Mouse (Mus musculus) forebrain, postnatal 0 days (tissue): ENCODE data around the gene Dgat2. TPM values are rescaled to one million over a fixed set of nuclear protein-coding genes. Genes with fewer than 3 reads are reported as not detected.
A peak's percentile ranks its signal among the peaks of the same experiment; 100 is the strongest.

ENCODE experiments used
- ATAC-seq: fragments of 200-750 bp; cut with Nextera tagmentation; 2 replicates; pipeline ENCODE4 v1.8.0; 2017; ENCODE audit warnings: mild to moderate bottlenecking, moderate library complexity
- DNase-seq: peaks from one replicate; pipeline ENCODE4 v3.0.0-alpha.2; 2015
- H3K27ac ChIP-seq: fragments of 300-500 bp; sonication (generic); 2 replicates; pipeline ENCODE4 v1.5.1; 2014; ENCODE audit warnings: low read depth, mild to moderate bottlenecking, antibody characterized with exemption, low read length, moderate library complexity, mixed read lengths
- H3K27me3 ChIP-seq: fragments of 300-500 bp; sonication (generic); 2 replicates; pipeline ENCODE4 v1.6.1; 2014; ENCODE audit warnings: mild to moderate bottlenecking, low read length, mixed read lengths; ENCODE audit not compliant: insufficient read depth
- H3K36me3 ChIP-seq: fragments of 300-500 bp; sonication (generic); 2 replicates; pipeline ENCODE4 v1.6.1; 2014; ENCODE audit warnings: mild to moderate bottlenecking, moderate library complexity; ENCODE audit not compliant: insufficient read depth
- H3K4me1 ChIP-seq: fragments of 300-500 bp; sonication (generic); 2 replicates; pipeline ENCODE4 v1.6.1; 2014; ENCODE audit warnings: antibody characterized with exemption; ENCODE audit not compliant: insufficient read depth
- H3K4me2 ChIP-seq: fragments of 300-500 bp; sonication (generic); 2 replicates; pipeline ENCODE4 v1.6.1; 2014; ENCODE audit warnings: low read depth, mild to moderate bottlenecking, moderate library complexity
- H3K4me3 ChIP-seq: fragments of 300-500 bp; sonication (generic); 2 replicates; pipeline ENCODE4 v1.5.1; 2014; ENCODE audit warnings: low read depth, low read length, mixed read lengths
- H3K9ac ChIP-seq: fragments of 300-500 bp; sonication (generic); 2 replicates; pipeline ENCODE4 v1.6.1; 2014; ENCODE audit warnings: mild to moderate bottlenecking
- H3K9me3 ChIP-seq: fragments of 300-500 bp; sonication (generic); 2 replicates; pipeline ENCODE4 v1.6.1; 2016; ENCODE audit warnings: low read length
- CTCF ChIP-seq: sonication (generic); IDR thresholded peaks from 2 replicates; pipeline ENCODE4 v1.5.1; 2016; ENCODE audit warnings: antibody characterized with exemption, control low read depth, low read depth
- WGBS: fragments of 180-500 bp; shearing (Covaris S2); extraction: QIAGEN DNeasy Blood & Tissue Kit; methylation state at CpG from one replicate; pipeline ENCODE4 v1.1.7; 2014; 5-methylcytosine and 5-hydroxymethylcytosine counted together
- polyA plus RNA-seq: library from polyadenylated mRNA; unstranded; fragments of >200 nt; fragmentation: Nextera tagmentation; extraction: Ambion mirVana; gene quantifications from 2 replicates; pipeline ENCODE4 v1.2.1, GENCODE M21; 2015
- total RNA-seq: library from RNA; depleted of rRNA; stranded (reverse); fragments of >200 nt; gene quantifications from 2 replicates; pipeline ENCODE4 v1.2.3, GENCODE M21; 2014

Dgat2 gene
- total and polyA plus RNA-seq, 2 experiments from 2014 or later = 41.3 TPM

- H3K27me3 ChIP-seq = no peaks in the 10 kb centered on the region
- H3K36me3 ChIP-seq = no peaks in the 10 kb centered on the region
- ATAC-seq = no peak
Measured at GRCm38 (mm10) chr7:99193926-99194325, 11.4 kb upstream of the Dgat2 start.

GRCm38 (mm10) chr7:99191411-99191810 is 8.9 kb upstream of the Dgat2 start:
- Histone ChIP-seq H3K9ac (no peak overlapping the region), H3K36me3 (no peaks in the 10 kb centered on the region), H3K4me1 (no peaks in the 10 kb centered on the region), H3K27me3 (no peaks in the 10 kb centered on the region), H3K4me3 (no peak overlapping the region), H3K4me2 (no peak overlapping the region), H3K27ac (no peak overlapping the region), H3K9me3 (no peaks in the 10 kb centered on the region)
- TF ChIP-seq CTCF = no peak
- ATAC-seq = no peak
- no peak for DNase-seq

More at GRCm38 (mm10) chr7:99193926-99194325, 11.4 kb upstream of the Dgat2 start:
- no peak overlapping the region for H3K27ac ChIP-seq
- no peak for TF ChIP-seq CTCF
- no peaks in the 10 kb centered on the region for H3K4me1 ChIP-seq
- no peak overlapping the region for H3K4me3 ChIP-seq
- H3K9me3 ChIP-seq = no peaks in the 10 kb centered on the region
- no peak overlapping the region for H3K9ac ChIP-seq
- WGBS = 91% methylated on average over 4 of the region's 4 CpGs
- no peak overlapping the region for H3K4me2 ChIP-seq
- DNase-seq = no peak

DNA sequence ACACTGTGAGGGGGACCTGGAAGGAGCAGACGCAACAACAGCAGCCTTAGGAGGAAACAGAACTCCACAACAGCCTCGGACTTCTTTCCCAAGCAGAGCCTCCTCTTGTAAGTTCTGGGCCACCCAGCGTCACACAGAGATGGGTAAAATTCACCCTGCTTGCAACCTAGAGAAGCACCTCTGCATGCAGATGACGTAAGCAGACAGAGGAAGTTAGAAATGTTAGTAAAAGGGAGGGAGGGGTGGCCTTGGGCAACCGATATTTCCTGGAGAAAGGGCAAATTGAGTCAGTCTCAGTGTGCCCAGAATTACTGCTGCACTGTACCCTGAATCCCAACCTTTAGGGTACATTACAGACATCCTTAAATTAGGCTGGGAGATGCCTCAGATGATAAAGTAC is 7.4 kb upstream of the Dgat2 start:
- no peak overlapping the region for H3K9ac ChIP-seq
- H3K4me1 ChIP-seq = no peaks in the 10 kb centered on the region
- no peak for DNase-seq
- no peaks in the 10 kb centered on the region for H3K9me3 ChIP-seq
- no peak overlapping the region for H3K4me3 ChIP-seq
- H3K4me2 ChIP-seq = no peak overlapping the region
- no peak for TF ChIP-seq CTCF
- ATAC-seq = no peak
- whole genome bisulfite sequencing = 87% methylated on average over 5 of the region's 5 CpGs
- H3K36me3 ChIP-seq = no peaks in the 10 kb centered on the region
- no peaks in the 10 kb centered on the region for H3K27me3 ChIP-seq
- H3K27ac ChIP-seq = no peak overlapping the region

DNA sequence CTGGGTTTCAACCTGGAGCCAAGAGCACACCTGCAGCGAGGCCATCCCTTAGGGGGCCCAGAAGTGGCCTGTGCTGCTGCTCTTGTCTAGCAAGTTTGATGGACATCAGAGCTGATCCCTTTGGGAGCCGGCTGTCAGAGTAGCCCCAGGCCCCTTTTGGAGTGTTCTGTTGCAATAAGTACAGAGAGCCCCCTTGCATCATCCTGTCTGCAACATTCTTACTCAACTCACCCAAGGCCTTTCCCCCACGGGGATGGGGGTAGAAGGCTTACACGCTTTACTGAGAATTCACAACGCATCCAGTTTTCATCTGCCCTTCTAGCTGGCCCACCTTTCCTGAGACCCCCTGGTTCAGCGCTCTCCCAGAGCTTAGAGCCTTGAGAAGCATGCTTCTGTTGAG is 6.1 kb upstream of the Dgat2 start:
- Histone ChIP-seq H3K4me2 (no peak overlapping the region), H3K9ac (no peak overlapping the region), H3K36me3 (no peaks in the 10 kb centered on the region), H3K4me1 (no peaks in the 10 kb centered on the region), H3K9me3 (no peaks in the 10 kb centered on the region), H3K4me3 (no peak overlapping the region), H3K27me3 (no peaks in the 10 kb centered on the region), H3K27ac (no peak overlapping the region)
- ATAC-seq (no peak), DNase-seq (no peak)
- WGBS = 85% methylated on average over 6 of the region's 6 CpGs
- no peak for TF ChIP-seq CTCF

DNA sequence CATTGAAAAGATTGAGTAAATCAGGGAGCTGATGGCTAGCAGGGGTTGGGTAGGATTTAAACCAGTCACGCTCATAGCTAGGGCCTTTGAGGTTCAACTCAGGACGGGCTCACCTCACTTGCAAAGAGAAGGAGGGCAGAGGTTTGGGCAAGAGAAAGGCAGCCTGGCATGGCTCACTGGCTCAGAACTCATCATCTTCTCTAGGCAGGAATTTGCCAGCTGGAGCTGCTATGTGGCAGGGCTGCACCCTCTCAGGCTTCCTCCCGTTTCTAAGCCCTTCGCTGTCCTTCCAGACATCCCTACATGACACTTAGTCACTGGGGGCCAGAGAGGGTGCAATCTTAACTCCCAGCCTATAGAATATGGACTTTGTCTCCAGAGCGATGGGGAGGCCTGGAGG is 4.9 kb upstream of the Dgat2 start:
- Histone ChIP-seq H3K27ac (no peak overlapping the region), H3K36me3 (no peaks in the 10 kb centered on the region), H3K9me3 (no peaks in the 10 kb centered on the region), H3K4me1 (no peaks in the 10 kb centered on the region), H3K9ac (no peak overlapping the region), H3K4me3 (no peak overlapping the region), H3K4me2 (no peak overlapping the region), H3K27me3 (no peaks in the 10 kb centered on the region)
- ATAC-seq (no peak), DNase-seq (no peak)
- TF ChIP-seq CTCF = no peak
- WGBS = 85% methylated on average over 5 of the region's 5 CpGs

- no peak for TF ChIP-seq CTCF
- WGBS = 92% methylated on average over 3 of the region's 3 CpGs
Measured at GRCm38 (mm10) chr7:99185405-99185804, 2.9 kb upstream of the Dgat2 start.

DNA sequence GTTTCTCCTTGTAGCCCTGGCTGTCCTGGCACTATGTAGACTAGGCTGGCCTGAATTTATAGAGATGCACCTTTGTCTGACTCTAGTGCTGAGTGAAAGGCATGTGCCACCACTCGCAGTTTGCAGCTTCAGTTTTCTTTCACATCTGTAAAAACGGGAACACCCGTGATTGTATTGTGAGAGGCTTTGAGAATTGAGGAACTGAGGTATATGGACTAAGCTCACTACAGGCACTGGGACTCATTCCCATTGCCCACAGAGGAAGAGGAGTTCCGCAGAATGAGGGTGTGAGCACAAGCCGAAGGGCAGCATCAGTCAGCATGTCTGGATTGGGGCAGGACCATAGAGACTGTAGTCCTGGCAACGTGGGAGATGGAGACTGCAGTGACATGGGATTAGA is 1.2 kb upstream of the Dgat2 start:
- TF ChIP-seq CTCF = no peak
- Histone ChIP-seq H3K27ac (no peak overlapping the region), H3K27me3 (no peaks in the 10 kb centered on the region), H3K4me3 (no peak overlapping the region), H3K9me3 (no peaks in the 10 kb centered on the region), H3K4me2 (0 out of 2 replicates have a peak overlapping the region, but pooled peaks have one; percentile 83), H3K9ac (no peak overlapping the region), H3K4me1 (no peaks in the 10 kb centered on the region), H3K36me3 (no peaks in the 10 kb centered on the region)
- 67% methylated on average over 6 of the region's 6 CpGs for WGBS
- ATAC-seq (no peak), DNase-seq (no peak)

More at GRCm38 (mm10) chr7:99185405-99185804, 2.9 kb upstream of the Dgat2 start:
- no peak overlapping the region for H3K27ac ChIP-seq
- H3K27me3 ChIP-seq = no peaks in the 10 kb centered on the region
- DNase-seq = no peak
- H3K4me2 ChIP-seq = no peak overlapping the region
- no peak overlapping the region for H3K4me3 ChIP-seq
- no peaks in the 10 kb centered on the region for H3K36me3 ChIP-seq
- H3K9me3 ChIP-seq = no peaks in the 10 kb centered on the region
- ATAC-seq = no peak
- H3K9ac ChIP-seq = no peak overlapping the region
- H3K4me1 ChIP-seq = no peaks in the 10 kb centered on the region
